Mouse (Mus musculus): ENCODE measurements around the gene Vps51. TPM values are rescaled to one million over a fixed set of nuclear protein-coding genes. Genes with fewer than 3 reads are reported as not detected.

Vps51 gene
- polyA plus RNA-seq, 2 experiments = 51.9 to 81.6 TPM

DNA sequence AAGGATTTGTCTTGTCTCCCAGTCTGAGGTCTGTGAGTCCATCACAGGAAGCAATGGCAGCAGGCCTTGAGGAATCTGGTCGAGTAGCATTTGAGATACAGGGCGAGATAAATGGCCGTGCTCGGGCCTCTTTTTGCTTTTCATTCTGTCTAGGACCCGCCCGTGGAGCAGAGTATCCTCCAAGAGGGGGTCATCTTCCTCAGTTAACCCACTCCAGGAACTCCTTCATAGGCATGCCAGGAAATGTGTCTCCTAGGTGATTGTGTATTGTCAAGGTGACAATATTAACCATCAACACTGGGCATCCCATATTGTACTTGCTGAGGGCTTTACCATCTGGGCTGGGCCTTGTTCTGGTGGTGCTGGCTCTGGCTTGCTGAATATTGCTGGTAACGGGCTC lies 17.1 kb upstream of the Vps51 start, which contains the start of gene AC131692.1:
TSS of gene AC131692.1 (plus strand) at position 301 of the 400 bp plus-strand sequence.
- no peak for ATAC-seq (ENCODE audit: low FRiP score, low read depth)
- Histone ChIP-seq H3K9ac (ENCODE audit: low read depth, low read length, severe bottlenecking) (no peak within 1 kb of the TSS), H3K36me3 (ENCODE audit: control insufficient read depth, insufficient read depth, low read length) (peaks cover 43% of the 10 kb centered on the region)

GRCm38 (mm10) chr19:6088841-6089240 lies 11.8 kb upstream of the Vps51 start:
- Histone ChIP-seq H3K9me3 (ENCODE audit: control insufficient read depth, low read length) (no peaks in the 10 kb centered on the region), H3K9ac (ENCODE audit: low read depth, low read length, severe bottlenecking) (no peak overlapping the region), H3K27me3 (ENCODE audit: control insufficient read depth, insufficient read depth, low read length) (no peaks in the 10 kb centered on the region), H3K4me1 (ENCODE audit: control insufficient read depth, insufficient read depth, low read length) (peaks cover 7% of the 10 kb centered on the region), H3K36me3 (ENCODE audit: control insufficient read depth, insufficient read depth, low read length) (peaks cover 42% of the 10 kb centered on the region), H3K27ac (replicated peaks; ENCODE audit: low read depth, low read length) (no peak overlapping the region), H3K4me3 (replicated peaks; ENCODE audit: low read length) (no peak overlapping the region), H3K4me2 (replicated peaks; ENCODE audit: low read depth, low read length, severe bottlenecking) (no peak overlapping the region)
- DNase-seq (ENCODE audit: low spot score) (no peak), ATAC-seq (ENCODE audit: low FRiP score, low read depth) (no peak)
- 92% methylated on average over 13 of the region's 13 CpGs for WGBS
- no peak for TF ChIP-seq POLR2A (IDR thresholded peaks at IDR 0.05; ENCODE audit: borderline replicate concordance, extremely low read depth, insufficient read depth, insufficient read length)

More for the DNA sequence above, 17.1 kb upstream of the Vps51 start, which contains the start of gene AC131692.1:
- H3K4me1 ChIP-seq (ENCODE audit: control insufficient read depth, insufficient read depth, low read length) = no peaks in the 10 kb centered on the region
- no peak within 1 kb of the TSS for H3K4me2 ChIP-seq (replicated peaks; ENCODE audit: low read depth, low read length, severe bottlenecking)
- no peak within 1 kb of the TSS for H3K4me3 ChIP-seq (replicated peaks; ENCODE audit: low read length)
- no peak for TF ChIP-seq POLR2A (IDR thresholded peaks at IDR 0.05; ENCODE audit: borderline replicate concordance, extremely low read depth, insufficient read depth, insufficient read length)
- H3K27me3 ChIP-seq (ENCODE audit: control insufficient read depth, insufficient read depth, low read length) = no peaks in the 10 kb centered on the region
- WGBS = 88% methylated on average over 7 of the region's 7 CpGs
- no peak within 1 kb of the TSS for H3K27ac ChIP-seq (replicated peaks; ENCODE audit: low read depth, low read length)
- no peaks in the 10 kb centered on the region for H3K9me3 ChIP-seq (ENCODE audit: control insufficient read depth, low read length)
- no peak for DNase-seq (ENCODE audit: low spot score)

DNA sequence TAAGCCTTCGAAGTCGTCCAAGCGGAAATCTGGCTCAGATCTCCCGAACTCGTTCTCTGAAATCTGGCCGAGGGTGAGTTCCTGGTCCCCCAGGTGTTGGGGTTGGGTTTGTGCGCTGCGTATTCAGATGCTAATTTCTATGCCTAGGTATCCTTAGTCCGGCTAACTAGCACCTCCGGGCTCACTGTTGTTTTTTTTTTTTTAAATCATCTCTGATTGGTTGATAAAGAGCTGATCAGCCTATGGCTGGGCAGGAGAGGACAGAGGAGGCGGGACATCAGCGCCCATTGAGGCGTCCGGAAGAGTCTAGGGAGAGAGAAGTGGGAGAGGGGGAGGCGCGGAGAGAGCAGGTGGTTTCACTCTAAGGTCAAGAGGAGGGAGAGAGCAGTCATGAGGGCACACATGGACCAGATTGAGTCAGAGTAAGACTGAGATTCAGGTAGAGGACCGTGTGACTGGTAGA lies 8.4 kb upstream of the Vps51 start:
- no peaks in the 10 kb centered on the region for H3K27me3 ChIP-seq (ENCODE audit: control insufficient read depth, insufficient read depth, low read length)
- H3K27ac ChIP-seq (replicated peaks; ENCODE audit: low read depth, low read length) = no peak overlapping the region
- peak overlapping the region; percentile 70 for H3K4me3 ChIP-seq (replicated peaks; ENCODE audit: low read length)
- DNase-seq (ENCODE audit: low spot score) (peak; percentile 75), ATAC-seq (ENCODE audit: low FRiP score, low read depth) (peak; percentile 48; the same call in 1 of the 2 replicates)
- H3K36me3 ChIP-seq (ENCODE audit: control insufficient read depth, insufficient read depth, low read length) = peaks cover 47% of the 10 kb centered on the region
- peak overlapping the region; percentile 85 for H3K4me2 ChIP-seq (replicated peaks; ENCODE audit: low read depth, low read length, severe bottlenecking)
- H3K9ac ChIP-seq (ENCODE audit: low read depth, low read length, severe bottlenecking) = peak overlapping the region; percentile 76
- under 1% methylated on average over 17 of the region's 17 CpGs for WGBS
- TF ChIP-seq POLR2A (IDR thresholded peaks at IDR 0.05; ENCODE audit: borderline replicate concordance, extremely low read depth, insufficient read depth, insufficient read length) = no peak
- no peaks in the 10 kb centered on the region for H3K9me3 ChIP-seq (ENCODE audit: control insufficient read depth, low read length)
- peaks cover 13% of the 10 kb centered on the region for H3K4me1 ChIP-seq (ENCODE audit: control insufficient read depth, insufficient read depth, low read length)

DNA sequence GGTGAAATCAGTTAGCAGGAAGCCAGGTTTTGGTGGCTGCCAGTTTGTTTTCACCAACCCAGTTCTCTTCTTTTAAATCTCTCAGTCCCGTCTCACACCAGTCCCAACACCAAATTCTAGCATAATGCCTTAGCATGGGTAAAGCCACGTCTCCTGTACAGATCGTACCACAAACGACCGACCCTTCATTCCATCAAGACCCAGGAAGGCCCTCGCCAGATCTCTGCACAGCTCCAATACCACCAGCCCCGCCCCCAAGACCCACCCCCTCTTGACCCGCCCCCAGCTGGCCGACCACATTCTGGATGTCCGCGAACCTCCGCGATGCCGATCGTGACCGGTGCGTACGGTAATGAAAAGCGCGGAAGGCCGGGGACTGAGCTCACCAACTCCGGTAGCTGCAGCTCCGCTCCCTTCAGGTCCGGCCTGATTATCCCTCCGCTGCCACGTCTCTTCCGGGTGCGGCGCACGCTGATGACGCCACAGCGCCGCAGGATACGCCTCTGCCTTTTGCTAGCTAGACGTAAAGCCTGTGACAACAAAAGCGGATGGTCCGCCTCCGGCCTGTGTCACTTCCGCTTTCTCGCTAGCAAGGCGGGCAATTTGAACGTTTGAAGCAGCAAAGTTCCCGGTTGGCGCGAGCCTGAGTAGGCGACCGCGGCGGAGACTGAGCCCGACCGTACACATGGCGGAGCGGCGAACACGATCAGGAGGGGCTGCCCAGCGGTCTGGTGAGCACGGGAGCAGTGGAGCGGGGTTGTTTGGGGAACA lies 7.6 kb upstream of the Vps51 start, which contains the start of the genes Zfpl1 and Cdca5:
TSS of gene Zfpl1 (minus strand) at position 479 of the 771 bp plus-strand sequence.
TSS of gene Cdca5 (plus strand) at position 506 of the 771 bp plus-strand sequence.
- Histone ChIP-seq H3K27ac (replicated peaks; ENCODE audit: low read depth, low read length) (peak within 1 kb of the TSS; percentile 78), H3K9me3 (ENCODE audit: control insufficient read depth, low read length) (no peaks in the 10 kb centered on the region), H3K9ac (ENCODE audit: low read depth, low read length, severe bottlenecking) (peak within 1 kb of the TSS; percentile 76), H3K4me2 (replicated peaks; ENCODE audit: low read depth, low read length, severe bottlenecking) (peak within 1 kb of the TSS; percentile 93), H3K4me1 (ENCODE audit: control insufficient read depth, insufficient read depth, low read length) (peaks cover 13% of the 10 kb centered on the region), H3K4me3 (replicated peaks; ENCODE audit: low read length) (peak within 1 kb of the TSS; percentile 70), H3K36me3 (ENCODE audit: control insufficient read depth, insufficient read depth, low read length) (peaks cover 47% of the 10 kb centered on the region), H3K27me3 (ENCODE audit: control insufficient read depth, insufficient read depth, low read length) (no peaks in the 10 kb centered on the region)
- DNase-seq (ENCODE audit: low spot score) = peak; percentile 98
- TF ChIP-seq POLR2A (IDR thresholded peaks at IDR 0.05; ENCODE audit: borderline replicate concordance, extremely low read depth, insufficient read depth, insufficient read length) = 0 out of 2 replicates have a peak, but pooled peaks have one; percentile 8
- under 1% methylated on average over 58 of the region's 58 CpGs for WGBS
- ATAC-seq (ENCODE audit: low FRiP score, low read depth) = peak; percentile 91

DNA sequence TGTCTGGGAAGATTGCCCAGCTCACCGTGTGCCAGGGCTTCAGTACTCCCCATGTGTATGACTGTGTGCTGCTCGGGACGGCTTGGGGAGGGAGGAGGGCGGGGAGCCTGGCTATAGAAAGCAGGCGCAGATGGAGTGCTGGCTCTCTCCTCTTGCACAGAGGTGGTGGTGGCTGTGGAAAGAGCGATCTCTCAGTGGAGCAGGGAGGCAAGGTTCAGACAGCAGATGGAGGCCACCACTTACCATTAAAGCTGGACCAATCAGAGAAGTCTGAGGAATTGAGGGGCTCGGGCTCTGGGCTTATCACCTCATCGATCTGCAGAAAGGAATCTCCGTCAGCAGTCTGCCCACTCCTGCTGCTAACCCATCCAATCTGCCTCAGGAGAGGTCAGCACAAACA lies 5.1 kb upstream of the Vps51 start, which contains the start of gene Gm28374:
TSS of gene Gm28374 (minus strand) at position 101 of the 400 bp plus-strand sequence.
- Histone ChIP-seq H3K9me3 (ENCODE audit: control insufficient read depth, low read length) (no peaks in the 10 kb centered on the region), H3K4me3 (replicated peaks; ENCODE audit: low read length) (no peak within 1 kb of the TSS), H3K9ac (ENCODE audit: low read depth, low read length, severe bottlenecking) (no peak within 1 kb of the TSS), H3K4me2 (replicated peaks; ENCODE audit: low read depth, low read length, severe bottlenecking) (no peak within 1 kb of the TSS), H3K36me3 (ENCODE audit: control insufficient read depth, insufficient read depth, low read length) (peaks cover 35% of the 10 kb centered on the region), H3K4me1 (ENCODE audit: control insufficient read depth, insufficient read depth, low read length) (peaks cover 13% of the 10 kb centered on the region), H3K27ac (replicated peaks; ENCODE audit: low read depth, low read length) (no peak within 1 kb of the TSS), H3K27me3 (ENCODE audit: control insufficient read depth, insufficient read depth, low read length) (no peaks in the 10 kb centered on the region)
- WGBS = 89% methylated on average over 9 of the region's 9 CpGs
- no peak for ATAC-seq (ENCODE audit: low FRiP score, low read depth)
- no peak for DNase-seq (ENCODE audit: low spot score)
- no peak for TF ChIP-seq POLR2A (IDR thresholded peaks at IDR 0.05; ENCODE audit: borderline replicate concordance, extremely low read depth, insufficient read depth, insufficient read length)
